Mouse (Mus musculus): ENCODE data around the gene Megf11.

Megf11 gene

DNA sequence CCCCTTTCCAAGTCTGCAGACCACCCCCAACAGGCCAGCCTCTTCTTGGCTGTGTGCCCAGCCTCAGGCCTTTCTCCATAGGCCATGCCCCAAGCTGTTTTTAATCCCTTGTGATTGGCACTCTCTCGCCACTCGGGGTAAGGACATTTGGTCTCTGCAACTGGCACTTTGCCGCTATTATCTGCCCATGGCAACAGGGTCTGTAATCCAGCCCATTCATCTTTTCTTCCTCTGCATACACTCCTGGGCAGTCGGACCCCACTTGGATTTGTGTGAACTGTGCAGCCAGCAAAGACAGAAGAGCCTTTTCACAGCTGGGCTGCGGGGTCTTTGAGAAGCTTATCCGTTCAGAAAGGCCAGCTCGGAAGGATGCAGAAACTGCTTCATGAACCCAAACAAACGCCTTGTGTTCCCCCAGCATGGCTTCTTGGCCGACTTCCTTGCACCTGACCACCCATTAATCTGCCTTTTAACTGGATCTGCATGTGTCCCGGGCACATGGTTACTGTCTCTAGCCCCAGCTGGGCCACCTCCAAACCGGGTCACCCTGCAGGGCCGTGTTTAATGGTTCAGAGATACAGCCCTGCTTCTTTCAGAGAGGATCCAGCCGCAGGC lies 220.4 kb downstream of the Megf11 start:
- no peak for DNase-seq (ENCODE audit: low spot score)

DNA sequence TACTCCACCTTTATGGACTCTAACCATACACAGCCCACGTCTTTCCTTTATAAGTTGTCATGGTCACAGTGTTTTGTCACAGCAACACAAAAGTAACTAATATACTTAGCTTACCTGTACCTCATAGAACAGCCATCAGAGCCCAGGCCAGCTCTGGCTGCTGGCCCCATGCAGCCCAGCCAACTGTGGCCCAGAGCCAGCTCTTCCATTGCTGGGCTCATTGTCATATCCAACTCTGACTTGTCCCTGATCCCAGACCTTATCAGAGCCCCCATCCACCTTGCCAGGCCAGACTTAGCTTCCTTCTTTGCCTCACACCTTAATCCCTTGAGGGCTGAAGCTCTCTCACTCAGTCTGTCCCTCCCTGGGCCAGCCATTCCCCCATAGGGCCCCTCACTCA lies 221.6 kb downstream of the Megf11 start:
- DNase-seq (ENCODE audit: low spot score) = no peak

- DNase-seq (ENCODE audit: low spot score) = no peak
Observed at GRCm38 (mm10) chr9:64609546-64609945, 224.1 kb downstream of the Megf11 start.

DNA sequence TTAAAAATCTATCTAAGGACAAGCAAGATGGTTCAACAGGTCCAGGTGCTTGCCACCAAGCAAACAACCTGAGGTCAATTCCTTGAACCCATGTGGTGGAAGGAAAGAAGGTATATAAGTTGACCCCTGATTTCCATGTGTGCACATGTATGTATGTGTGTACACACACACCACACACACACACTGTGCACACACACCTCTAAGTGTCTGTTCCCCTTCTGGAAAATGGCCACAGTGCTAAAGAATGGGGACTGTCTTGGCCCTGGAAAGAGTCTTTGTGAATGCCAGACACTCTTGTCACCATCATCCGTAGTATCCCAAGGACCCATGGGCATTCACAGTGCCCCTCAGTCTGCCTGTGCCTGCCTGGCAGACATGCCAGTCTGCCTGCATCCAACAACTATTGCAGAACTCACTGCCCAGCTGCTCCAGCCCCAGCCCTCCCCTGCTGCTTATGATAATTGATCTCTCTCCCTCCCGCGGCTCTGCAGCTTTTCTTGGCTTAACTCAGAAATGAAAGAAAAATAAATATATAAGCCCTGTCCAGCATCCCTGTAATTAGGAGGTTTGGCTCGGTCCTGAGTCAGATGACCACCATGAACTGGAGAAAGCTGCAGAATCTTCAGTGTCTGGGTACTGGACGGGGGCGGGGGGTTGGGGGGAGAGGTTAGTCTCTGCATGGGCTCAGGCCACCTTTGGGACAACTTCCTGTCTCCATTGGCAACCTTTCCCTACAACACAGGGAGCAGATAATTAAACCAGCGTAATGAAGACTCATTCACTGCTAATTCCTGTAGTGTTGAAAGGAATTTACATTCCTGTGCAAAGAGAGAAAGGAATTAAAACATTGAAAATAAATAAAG lies 226.9 kb downstream of the Megf11 start:
- no peak for DNase-seq (ENCODE audit: low spot score)

DNA sequence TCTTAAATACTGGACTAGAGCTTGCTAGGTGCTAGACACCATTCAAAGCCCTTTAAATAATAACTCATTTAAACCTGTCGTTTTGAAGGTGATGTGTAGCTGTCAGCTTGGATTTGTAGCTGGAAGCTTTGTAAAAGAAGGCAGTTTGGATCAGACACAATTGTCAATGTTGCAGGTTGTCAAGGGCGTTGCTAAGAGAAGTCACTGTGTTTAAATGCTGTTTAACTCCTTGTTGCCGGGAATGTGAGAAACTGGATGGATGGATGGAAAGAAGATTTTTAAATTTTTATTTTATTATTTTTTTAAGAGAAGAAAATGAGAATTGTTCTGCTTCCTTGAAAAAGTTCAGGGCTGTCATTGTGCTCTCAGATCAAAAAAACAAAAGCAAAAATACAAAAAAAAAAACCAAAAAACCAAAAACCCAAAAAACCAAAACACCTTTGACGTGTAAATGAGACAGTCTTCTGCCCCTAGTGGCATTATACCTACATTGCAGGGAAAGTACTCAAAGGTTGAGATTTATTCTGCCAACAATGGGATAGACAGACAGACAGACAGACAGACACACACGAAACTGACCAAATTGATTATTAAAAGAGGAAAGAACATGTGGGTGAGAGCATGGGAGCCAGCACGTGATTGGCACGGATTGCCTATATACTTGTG lies 227.7 kb downstream of the Megf11 start:
- no peak for DNase-seq (ENCODE audit: low spot score)

GRCm38 (mm10) chr9:64617413-64617812 lies 232.0 kb downstream of the Megf11 start:
- DNase-seq (ENCODE audit: low spot score) = no peak

DNA sequence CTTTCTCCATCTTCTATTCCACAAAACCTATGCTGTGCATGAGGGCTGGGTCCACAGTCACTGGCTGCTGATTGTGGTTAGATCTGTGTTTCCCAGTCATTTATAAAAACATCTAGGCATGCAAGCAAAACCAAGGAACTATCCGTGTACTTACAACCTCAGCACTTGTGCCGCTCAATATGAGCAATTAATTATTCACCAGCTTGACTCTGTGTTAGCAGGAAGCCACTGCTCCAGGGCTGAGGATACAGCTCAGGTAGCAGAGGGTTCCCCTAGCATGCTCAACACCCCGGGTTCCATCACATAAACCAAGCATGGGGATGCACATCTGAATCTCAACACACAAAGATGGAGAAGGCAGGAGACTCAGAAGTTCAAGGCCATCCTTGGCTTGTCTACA lies 233.0 kb downstream of the Megf11 start:
- no peak for DNase-seq (ENCODE audit: low spot score)

DNA sequence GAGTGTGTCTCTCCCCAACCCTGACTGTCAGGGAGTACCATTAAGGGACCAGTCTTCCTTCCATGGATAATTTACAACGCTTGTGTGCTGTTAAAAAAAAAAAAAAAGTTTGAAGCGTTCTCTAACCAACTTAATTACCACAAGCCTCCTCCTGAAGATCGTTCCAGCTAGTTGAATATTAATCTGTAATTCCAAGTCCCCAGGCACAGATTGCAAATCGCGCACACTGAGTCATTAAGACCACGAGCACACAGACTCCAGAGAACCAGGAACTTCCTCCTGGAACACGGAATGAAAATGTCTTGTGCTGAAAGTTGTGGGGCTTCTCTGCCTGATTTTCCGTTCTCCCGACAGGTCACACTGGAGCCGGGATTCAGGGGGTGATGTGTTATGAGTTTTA lies 234.0 kb downstream of the Megf11 start:
- DNase-seq (ENCODE audit: low spot score) = no peak

DNA sequence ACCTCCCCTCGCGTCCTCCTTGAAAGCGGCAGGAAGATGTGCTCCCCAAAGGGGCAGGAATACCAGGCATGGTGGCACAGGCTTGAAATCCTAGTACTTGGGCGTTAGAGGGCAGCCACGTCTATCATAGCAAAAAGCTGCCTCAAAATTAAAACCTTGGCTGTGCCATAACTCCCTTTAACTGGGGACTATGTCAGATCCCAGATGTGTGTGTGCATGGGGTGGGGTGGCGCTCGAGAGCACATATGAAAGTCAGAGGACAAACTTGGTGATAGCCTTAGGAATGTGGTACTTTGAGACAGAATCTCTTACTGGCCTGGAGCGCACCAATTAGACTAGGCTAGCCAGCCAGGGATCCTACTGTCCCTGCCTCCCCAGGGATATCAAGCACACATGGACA lies 235.2 kb downstream of the Megf11 start:
- DNase-seq (ENCODE audit: low spot score) = no peak

GRCm38 (mm10) chr9:64621499-64622296 lies 236.3 kb downstream of the Megf11 start:
- DNase-seq (ENCODE audit: low spot score) = no peak

- DNase-seq (ENCODE audit: low spot score) = no peak
Observed at GRCm38 (mm10) chr9:64623361-64623760, 237.9 kb downstream of the Megf11 start.

GRCm38 (mm10) chr9:64624536-64624935 lies 239.1 kb downstream of the Megf11 start:
- DNase-seq (ENCODE audit: low spot score) = no peak

DNA sequence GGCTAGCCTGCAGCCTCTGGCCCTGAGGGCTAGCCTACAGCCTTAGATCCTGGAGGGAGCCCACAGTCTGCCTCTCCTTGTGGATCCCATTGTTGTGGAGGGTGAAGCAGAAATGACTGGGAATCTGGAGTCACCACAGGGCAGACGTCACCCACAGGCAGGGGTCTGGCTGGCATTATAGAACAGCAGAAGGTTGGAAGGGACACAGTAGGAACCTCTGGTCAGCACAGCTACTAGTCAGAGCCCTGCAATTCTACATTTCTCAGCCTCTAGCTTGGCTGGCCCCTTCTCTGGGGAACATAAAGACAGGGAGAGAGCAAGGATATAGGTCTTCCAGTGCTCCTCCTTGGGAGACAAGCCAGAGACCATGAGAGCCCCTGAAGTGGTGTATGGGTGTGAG lies 244.4 kb downstream of the Megf11 start:
- DNase-seq (ENCODE audit: low spot score) = no peak

- DNase-seq (ENCODE audit: low spot score) = no peak
Observed at GRCm38 (mm10) chr9:64633169-64633568, 247.7 kb downstream of the Megf11 start.

- no peak for DNase-seq (ENCODE audit: low spot score)
Observed at GRCm38 (mm10) chr9:64636111-64636510, 250.7 kb downstream of the Megf11 start.

GRCm38 (mm10) chr9:64636961-64637360 lies 251.5 kb downstream of the Megf11 start:
- DNase-seq (ENCODE audit: low spot score) = no peak

- DNase-seq (ENCODE audit: low spot score) = no peak
Observed at GRCm38 (mm10) chr9:64638250-64638649, 252.8 kb downstream of the Megf11 start.

GRCm38 (mm10) chr9:64639664-64640063 lies 254.2 kb downstream of the Megf11 start:
- DNase-seq (ENCODE audit: low spot score) = no peak

- DNase-seq (ENCODE audit: low spot score) = no peak
Observed at GRCm38 (mm10) chr9:64644129-64644528, 258.7 kb downstream of the Megf11 start.

DNA sequence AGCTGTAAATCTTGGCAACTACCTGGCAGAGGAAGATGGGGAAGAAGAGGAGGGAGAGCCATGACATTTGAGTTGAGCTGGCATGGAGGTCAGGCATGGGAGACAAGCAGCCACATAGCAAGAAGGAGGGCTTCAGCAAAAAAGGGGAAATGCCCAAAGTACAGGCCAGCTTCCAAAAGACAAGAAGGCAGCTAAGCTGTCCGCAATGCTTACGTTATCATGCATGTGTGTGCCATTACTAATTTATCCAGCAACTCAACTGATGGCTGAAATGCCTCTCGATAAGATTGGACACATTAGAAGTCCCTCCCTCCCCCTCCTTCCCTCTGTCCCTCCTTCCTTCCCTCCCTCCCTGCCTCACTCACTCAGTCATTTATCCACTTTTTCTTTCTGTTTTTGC lies 260.0 kb downstream of the Megf11 start:
- no peak for DNase-seq (ENCODE audit: low spot score)

DNA sequence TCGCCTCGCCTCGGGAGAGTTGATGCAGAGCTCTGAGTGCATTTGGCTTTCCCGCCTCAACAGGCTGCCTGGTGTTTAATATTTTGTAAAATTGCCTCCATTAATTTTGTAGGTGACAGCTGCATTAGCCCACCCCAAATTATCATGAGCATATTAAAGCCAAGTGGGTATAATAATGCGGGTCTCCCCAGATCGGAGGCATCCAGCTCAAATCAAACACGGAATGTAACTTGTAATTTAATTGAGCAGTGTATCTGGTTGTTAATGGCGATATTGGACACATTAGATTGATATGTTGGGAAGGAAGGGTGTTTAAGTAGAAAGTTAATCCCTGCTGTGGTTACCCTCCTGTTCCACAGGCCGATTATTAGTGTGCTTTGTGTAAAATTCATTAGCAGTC lies 264.0 kb downstream of the Megf11 start:
- no peak for DNase-seq (ENCODE audit: low spot score)

DNA sequence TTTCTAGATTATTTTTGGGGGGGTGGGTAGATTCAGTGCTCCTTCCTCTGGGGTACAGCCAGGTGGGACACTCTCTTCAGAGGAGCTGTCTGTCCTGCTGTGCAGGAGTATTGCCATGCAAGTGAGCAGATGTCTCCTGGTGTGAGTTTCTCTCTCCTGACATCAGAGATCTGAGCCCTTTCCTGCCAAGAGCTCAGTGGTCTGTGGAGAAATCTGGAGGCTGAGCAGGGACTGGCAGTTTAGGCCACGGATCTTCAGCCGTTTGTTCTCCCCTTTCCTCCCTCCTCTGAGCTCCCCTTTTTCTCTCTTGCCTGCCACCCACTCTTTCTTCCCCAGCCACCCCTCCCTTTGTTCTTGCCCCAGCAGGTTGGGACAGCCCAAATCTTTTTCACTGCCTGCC lies 264.5 kb downstream of the Megf11 start:
- no peak for DNase-seq (ENCODE audit: low spot score)
